Mouse (Mus musculus) T-helper 17 cell (primary cell): Measurements from ENCODE around the gene Chmp2b.

Experiments
- in situ Hi-C, 2 experiments: fragments of 300-600 bp; cut with MboI, MseI; formaldehyde crosslinking; loops; 1 replicate in 1 of 2; 2 replicates in 1 of 2; pipeline ENCODE4 v1.15.1; 2025; ENCODE audit warnings: high pct_unique_total_duplicates in 2 of 2

Gene Chmp2b

GRCm38 (mm10) chr16:65561963-65562863, at the start of gene Chmp2b:
TSS of gene Chmp2b (minus strand) at chr16:65562726.
- in situ Hi-C loops, result no loop called here

GRCm38 (mm10) chr16:65611678-65612077, 49.2 kb upstream of the Chmp2b start:
- in situ Hi-C loops, result no loop called here

GRCm38 (mm10) chr16:65600798-65601197, 38.3 kb upstream of the Chmp2b start:
- in situ Hi-C loops, result no loop called here

- in situ Hi-C loops, result no loop called here
These were observed 23.8 kb upstream of the Chmp2b start for GRCm38 (mm10) chr16:65586111-65586865.

- in situ Hi-C loops, result no loop called here
These were observed 23.2 kb upstream of the Chmp2b start for GRCm38 (mm10) chr16:65585699-65586098.

- in situ Hi-C loops, result no loop called here
These were observed 14.9 kb upstream of the Chmp2b start for GRCm38 (mm10) chr16:65577298-65578029.

GRCm38 (mm10) chr16:65568853-65569252, 6.3 kb upstream of the Chmp2b start:
- in situ Hi-C loops, result no loop called here

GRCm38 (mm10) chr16:65564951-65565350, 2.4 kb upstream of the Chmp2b start:
- in situ Hi-C loops, result no loop called here

- in situ Hi-C loops, result no loop called here
These were observed 1.8 kb upstream of the Chmp2b start for GRCm38 (mm10) chr16:65564306-65564705.

- in situ Hi-C loops, result no loop called here
These were observed 309 bp upstream of the Chmp2b start for GRCm38 (mm10) chr16:65562864-65563206.

- in situ Hi-C loops, result no loop called here
These were observed 1.2 kb downstream of the Chmp2b start for GRCm38 (mm10) chr16:65560996-65561962.

GRCm38 (mm10) chr16:65559591-65559990, 2.9 kb downstream of the Chmp2b start:
- in situ Hi-C loops, result no loop called here

- in situ Hi-C loops, result no loop called here
These were observed 5.2 kb downstream of the Chmp2b start for GRCm38 (mm10) chr16:65557369-65557768.

- in situ Hi-C loops, result no loop called here
These were observed 8.3 kb downstream of the Chmp2b start for GRCm38 (mm10) chr16:65554267-65554666.

GRCm38 (mm10) chr16:65550814-65551213, 11.7 kb downstream of the Chmp2b start:
- in situ Hi-C loops, result no loop called here

GRCm38 (mm10) chr16:65548960-65549359, 13.6 kb downstream of the Chmp2b start:
- in situ Hi-C loops, result no loop called here

- in situ Hi-C loops, result no loop called here
These were observed 18.7 kb downstream of the Chmp2b start for GRCm38 (mm10) chr16:65543676-65544293.

- in situ Hi-C loops, result no loop called here
These were observed 29.1 kb downstream of the Chmp2b start for GRCm38 (mm10) chr16:65533315-65533999.

GRCm38 (mm10) chr16:65531663-65532062, 30.9 kb downstream of the Chmp2b start:
- in situ Hi-C loops, result no loop called here

- in situ Hi-C loops, result no loop called here
These were observed 32.9 kb downstream of the Chmp2b start for GRCm38 (mm10) chr16:65529589-65529988.
